Mouse (Mus musculus): Measurements from ENCODE around the gene Dazap1. TPM values are rescaled to one million over a fixed set of nuclear protein-coding genes. Genes with fewer than 3 reads are reported as not detected.

The Dazap1 gene
- polyA plus RNA-seq, 1 experiment from 2014 or later: 26.0 TPM

GRCm38 (mm10) chr10:80259861-80260641 is 1.2 kb upstream of the Dazap1 start:
- ATAC-seq (ENCODE audit: insufficient read depth): no peak
- H3K9me3 ChIP-seq (replicated peaks): no peaks in the 10 kb centered on the region
- peak overlapping the region; percentile 58 for H3K4me3 ChIP-seq (replicated peaks)
- peaks cover 39% of the 10 kb centered on the region for H3K36me3 ChIP-seq (replicated peaks)
- H3K27me3 ChIP-seq: no peaks in the 10 kb centered on the region
- H3K4me2 ChIP-seq: peak overlapping the region; percentile 89
- peak overlapping the region; percentile 91 for H3K27ac ChIP-seq (replicated peaks)
- H3K4me1 ChIP-seq (replicated peaks): peaks cover 72% of the 10 kb centered on the region
- peak overlapping the region; percentile 65 for H3K9ac ChIP-seq
- 14% methylated on average over 19 of the region's 19 CpGs for WGBS (ENCODE audit: insufficient replicate concordance)

GRCm38 (mm10) chr10:80261585-80261968 is 291 bp downstream of the Dazap1 start:
- ATAC-seq (ENCODE audit: insufficient read depth): peak; percentile 61
- H3K27me3 ChIP-seq: no peaks in the 10 kb centered on the region
- no peaks in the 10 kb centered on the region for H3K9me3 ChIP-seq (replicated peaks)
- H3K4me3 ChIP-seq (replicated peaks): peak overlapping the region; percentile 58
- H3K4me1 ChIP-seq (replicated peaks): peaks cover 78% of the 10 kb centered on the region
- WGBS (ENCODE audit: insufficient replicate concordance): under 1% methylated on average over 14 of the region's 14 CpGs
- H3K4me2 ChIP-seq: peak overlapping the region; percentile 89
- peak overlapping the region; percentile 44 for H3K9ac ChIP-seq
- H3K36me3 ChIP-seq (replicated peaks): peaks cover 24% of the 10 kb centered on the region
- H3K27ac ChIP-seq (replicated peaks): peak overlapping the region; percentile 91

GRCm38 (mm10) chr10:80262169-80262568 is 883 bp downstream of the Dazap1 start:
- peaks cover 84% of the 10 kb centered on the region for H3K4me1 ChIP-seq (replicated peaks)
- no peak for ATAC-seq (ENCODE audit: insufficient read depth)

GRCm38 (mm10) chr10:80262776-80263365 is 1.6 kb downstream of the Dazap1 start:
- no peak overlapping the region for H3K4me2 ChIP-seq
- H3K9ac ChIP-seq: no peak overlapping the region
- H3K4me1 ChIP-seq (replicated peaks): peaks cover 87% of the 10 kb centered on the region
- no peaks in the 10 kb centered on the region for H3K27me3 ChIP-seq
- no peaks in the 10 kb centered on the region for H3K9me3 ChIP-seq (replicated peaks)
- WGBS (ENCODE audit: insufficient replicate concordance): 80% methylated on average over 10 of the region's 10 CpGs
- peaks cover 24% of the 10 kb centered on the region for H3K36me3 ChIP-seq (replicated peaks)
- ATAC-seq (ENCODE audit: insufficient read depth): no peak
- H3K27ac ChIP-seq (replicated peaks): 0 out of 2 replicates have a peak overlapping the region, but pooled peaks have one; percentile 91
- H3K4me3 ChIP-seq (replicated peaks): no peak overlapping the region

More at GRCm38 (mm10) chr10:80262169-80262568, 883 bp downstream of the Dazap1 start:
- Histone ChIP-seq H3K27ac (replicated peaks) (peak overlapping the region; percentile 91), H3K9me3 (replicated peaks) (no peaks in the 10 kb centered on the region), H3K4me3 (replicated peaks) (peak overlapping the region; percentile 58), H3K36me3 (replicated peaks) (peaks cover 22% of the 10 kb centered on the region), H3K9ac (0 out of 2 replicates have a peak overlapping the region, but pooled peaks have one; percentile 8), H3K27me3 (no peaks in the 10 kb centered on the region), H3K4me2 (peak overlapping the region; percentile 89)
- WGBS (ENCODE audit: insufficient replicate concordance): 50% methylated on average over 12 of the region's 12 CpGs

- H3K9ac ChIP-seq: peak overlapping the region; percentile 100
- H3K9me3 ChIP-seq (replicated peaks): no peaks in the 10 kb centered on the region
- no peaks in the 10 kb centered on the region for H3K27me3 ChIP-seq
- peak overlapping the region; percentile 100 for H3K4me3 ChIP-seq (replicated peaks)
- peak overlapping the region; percentile 92 for H3K27ac ChIP-seq (replicated peaks)
- WGBS (ENCODE audit: insufficient replicate concordance): under 1% methylated on average over 81 of the region's 81 CpGs
- peaks cover 25% of the 10 kb centered on the region for H3K36me3 ChIP-seq (replicated peaks)
- ATAC-seq (ENCODE audit: insufficient read depth): peak; percentile 66
- peak overlapping the region; percentile 91 for H3K4me2 ChIP-seq
- peaks cover 87% of the 10 kb centered on the region for H3K4me1 ChIP-seq (replicated peaks)
Observed at GRCm38 (mm10) chr10:80264341-80265148, 3.3 kb downstream of the Dazap1 start.

- Histone ChIP-seq H3K4me1 (replicated peaks) (peaks cover 87% of the 10 kb centered on the region), H3K4me2 (peak overlapping the region; percentile 91)
- WGBS (ENCODE audit: insufficient replicate concordance): 1% methylated on average over 18 of the region's 18 CpGs
Observed at GRCm38 (mm10) chr10:80265149-80265486, 3.8 kb downstream of the Dazap1 start.

GRCm38 (mm10) chr10:80270099-80270498 is 8.8 kb downstream of the Dazap1 start:
- peak; percentile 38 for ATAC-seq (ENCODE audit: insufficient read depth)
- Histone ChIP-seq H3K4me1 (replicated peaks) (peaks cover 89% of the 10 kb centered on the region), H3K36me3 (replicated peaks) (peaks cover 62% of the 10 kb centered on the region), H3K27me3 (no peaks in the 10 kb centered on the region), H3K27ac (replicated peaks) (peak overlapping the region; percentile 92), H3K9ac (peak overlapping the region; percentile 50), H3K9me3 (replicated peaks) (no peaks in the 10 kb centered on the region), H3K4me2 (peak overlapping the region; percentile 91), H3K4me3 (replicated peaks) (peak overlapping the region; percentile 38)
- 29% methylated on average over 2 of the region's 2 CpGs for WGBS (ENCODE audit: insufficient replicate concordance)

More at GRCm38 (mm10) chr10:80265149-80265486, 3.8 kb downstream of the Dazap1 start:
- Histone ChIP-seq H3K27ac (replicated peaks) (peak overlapping the region; percentile 92), H3K36me3 (replicated peaks) (peaks cover 25% of the 10 kb centered on the region), H3K9ac (peak overlapping the region; percentile 100), H3K4me3 (replicated peaks) (peak overlapping the region; percentile 100), H3K27me3 (no peaks in the 10 kb centered on the region), H3K9me3 (replicated peaks) (no peaks in the 10 kb centered on the region)
- ATAC-seq (ENCODE audit: insufficient read depth): no peak

GRCm38 (mm10) chr10:80270734-80271181 is 9.5 kb downstream of the Dazap1 start:
- Histone ChIP-seq H3K9me3 (replicated peaks) (no peaks in the 10 kb centered on the region), H3K4me3 (replicated peaks) (peak overlapping the region; percentile 38), H3K4me1 (replicated peaks) (peaks cover 87% of the 10 kb centered on the region), H3K27me3 (no peaks in the 10 kb centered on the region), H3K27ac (replicated peaks) (peak overlapping the region; percentile 92), H3K4me2 (peak overlapping the region; percentile 91), H3K9ac (peak overlapping the region; percentile 50), H3K36me3 (replicated peaks) (peaks cover 68% of the 10 kb centered on the region)
- WGBS (ENCODE audit: insufficient replicate concordance): 17% methylated on average over 6 of the region's 6 CpGs
- ATAC-seq (ENCODE audit: insufficient read depth): peak; percentile 69

- Histone ChIP-seq H3K4me3 (replicated peaks) (peak overlapping the region; percentile 38), H3K27me3 (no peaks in the 10 kb centered on the region), H3K36me3 (replicated peaks) (peaks cover 74% of the 10 kb centered on the region), H3K4me1 (replicated peaks) (peaks cover 85% of the 10 kb centered on the region), H3K9me3 (replicated peaks) (no peaks in the 10 kb centered on the region), H3K9ac (peak overlapping the region; percentile 50), H3K4me2 (peak overlapping the region; percentile 91), H3K27ac (replicated peaks) (peak overlapping the region; percentile 92)
- WGBS (ENCODE audit: insufficient replicate concordance): 49% methylated on average over 5 of the region's 5 CpGs
- ATAC-seq (ENCODE audit: insufficient read depth): no peak; the same call in 1 of the 2 replicates
Observed at GRCm38 (mm10) chr10:80271186-80271843, 10.0 kb downstream of the Dazap1 start.

GRCm38 (mm10) chr10:80271870-80272585 is 10.7 kb downstream of the Dazap1 start:
- ATAC-seq (ENCODE audit: insufficient read depth): peak; percentile 56
- 56% methylated on average over 8 of the region's 8 CpGs for WGBS (ENCODE audit: insufficient replicate concordance)
- peaks cover 78% of the 10 kb centered on the region for H3K36me3 ChIP-seq (replicated peaks)
- no peaks in the 10 kb centered on the region for H3K27me3 ChIP-seq
- peaks cover 78% of the 10 kb centered on the region for H3K4me1 ChIP-seq (replicated peaks)
- H3K4me2 ChIP-seq: peak overlapping the region; percentile 91
- peak overlapping the region; percentile 92 for H3K27ac ChIP-seq (replicated peaks)
- H3K9me3 ChIP-seq (replicated peaks): no peaks in the 10 kb centered on the region
- H3K4me3 ChIP-seq (replicated peaks): peak overlapping the region; percentile 38
- peak overlapping the region; percentile 50; the same call in 1 of the 2 replicates for H3K9ac ChIP-seq

All from liver, embryonic 15.5 days (tissue).